Mouse (Mus musculus) Patski (cell line): ENCODE results near the gene Bglap2. TPM values are rescaled to one million over a fixed set of nuclear protein-coding genes. Genes with fewer than 3 reads are reported as not detected.
"Not testable (repeated sequence)": the region's sequence is repeated elsewhere in the genome, so short reads cannot be mapped to it uniquely, and the experiment has no call there.

ENCODE experiments used
- ATAC-seq: fragments of 100-300 bp; one replicate; pipeline ENCODE4 v1.8.0; 2021
- CTCF ChIA-PET: fragments of 350-600 bp; sonication (Branson Sonifier 250); formaldehyde crosslinking; loops from one replicate; lab custom pipeline; 2022; ENCODE audit warnings: inconsistent platforms; lab: Charles Lee
- POLR2A ChIA-PET: fragments of 350-600 bp; sonication (Branson Sonifier 250); formaldehyde crosslinking; loops from one replicate; lab custom pipeline; 2022; ENCODE audit warnings: antibody characterized with exemption, inconsistent platforms; lab: Charles Lee
- DNase-seq: peaks from one replicate; pipeline ENCODE4 v3.0.0-alpha.2; 2011; ENCODE audit warnings: low read depth, low spot score
- H3K27me3 ChIP-seq: fragments of 371-371 bp; one replicate; pipeline ENCODE4 v1.5.1; 2021
- CTCF ChIP-seq: fragments of 100-300 bp; IDR thresholded peaks from one replicate; pipeline ENCODE4 v1.5.1; 2021
- in situ Hi-C: fragments of 300-500 bp; cut with MboI; formaldehyde crosslinking; loops from 3 replicates; pipeline ENCODE4 v1.11.1; 2018; ENCODE audit warnings: low pct_unique_long_range_greater_than_20kb, mixed read lengths
- polyA plus RNA-seq: library from polyadenylated mRNA; unstranded; gene quantifications from one replicate; pipeline ENCODE4 v1.2.3, GENCODE M21; 2021

Gene Bglap2
- polyA plus RNA-seq, 1 experiment from 2014 or later: not detected

GRCm38 (mm10) chr3:88395742-88396141 lies 17.2 kb upstream of the Bglap2 start:
- no peak for DNase-seq
- in situ Hi-C loops: no loop called here
- ChIA-PET CTCF (interaction anchor here (1.2 to 3.3 kb wide), 2 partner anchors 11 to 71 kb away, joined by 4 to 15 read pairs; no protein-coding TSS in a partner anchor), POLR2A (no interaction called here)
- no peak for ATAC-seq
- no peaks in the 10 kb centered on the region for H3K27me3 ChIP-seq
- TF ChIP-seq CTCF: no peak

DNA sequence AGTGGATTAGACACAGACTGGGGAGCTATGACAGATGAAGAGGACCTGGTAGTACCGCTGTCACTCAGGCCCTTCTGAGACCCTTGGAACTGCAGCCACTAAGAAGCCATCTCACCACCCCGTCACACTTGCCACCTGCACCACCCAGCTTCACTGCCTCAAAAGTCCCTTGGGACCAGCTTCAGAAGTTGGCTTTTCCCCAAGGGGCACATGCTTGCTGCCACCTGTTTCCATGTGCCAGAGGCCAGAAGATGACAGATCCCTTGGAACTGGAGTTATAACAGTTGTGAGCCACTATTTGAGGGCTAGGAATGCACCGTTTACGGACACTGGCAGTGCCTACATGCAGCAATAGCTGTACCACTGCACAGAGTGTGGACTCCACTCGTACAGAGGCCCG lies 16.8 kb upstream of the Bglap2 start:
- no peaks in the 10 kb centered on the region for H3K27me3 ChIP-seq
- CTCF ChIA-PET: interaction anchor here (0.9 to 3.3 kb wide), 4 partner anchors 8 to 77 kb away, joined by 3 to 15 read pairs (median 4); no protein-coding TSS in a partner anchor
- ATAC-seq (no peak), DNase-seq (no peak)
- POLR2A ChIA-PET: no interaction called here
- TF ChIP-seq CTCF: no peak
- in situ Hi-C loops: no loop called here

DNA sequence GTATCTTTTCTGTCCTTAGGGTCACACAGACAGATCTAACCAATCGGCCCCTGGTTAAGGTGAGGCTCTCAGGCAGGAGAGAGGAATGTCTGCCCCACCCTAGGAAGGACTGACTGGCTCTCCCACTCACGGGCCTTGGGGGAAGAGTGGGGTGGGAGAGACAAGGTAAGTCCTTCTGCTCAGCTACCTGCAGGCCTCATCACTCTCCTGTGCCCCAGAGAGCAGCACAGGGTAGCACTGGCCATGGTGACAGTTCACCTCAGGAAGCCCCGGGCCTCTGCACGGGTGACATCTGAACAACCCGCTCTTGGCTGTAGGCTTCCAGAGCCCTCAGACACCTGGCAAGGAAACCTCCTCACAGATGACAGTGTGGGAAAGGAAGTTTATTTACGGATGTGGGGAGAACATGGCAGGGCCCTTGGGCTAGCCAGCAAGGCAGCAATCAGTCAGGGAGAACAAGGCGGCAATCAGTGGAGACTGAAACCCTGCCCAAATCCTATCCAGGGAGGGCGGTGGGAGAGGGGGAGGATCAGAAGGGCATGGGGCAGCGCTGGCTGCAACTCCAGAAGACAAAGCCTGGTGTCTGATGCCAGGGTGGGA lies 15.4 kb upstream of the Bglap2 start:
- ChIA-PET POLR2A (no interaction called here), CTCF (no interaction called here)
- no peak for DNase-seq
- ATAC-seq: no peak
- no peak for TF ChIP-seq CTCF
- in situ Hi-C loops: no loop called here
- no peaks in the 10 kb centered on the region for H3K27me3 ChIP-seq

DNA sequence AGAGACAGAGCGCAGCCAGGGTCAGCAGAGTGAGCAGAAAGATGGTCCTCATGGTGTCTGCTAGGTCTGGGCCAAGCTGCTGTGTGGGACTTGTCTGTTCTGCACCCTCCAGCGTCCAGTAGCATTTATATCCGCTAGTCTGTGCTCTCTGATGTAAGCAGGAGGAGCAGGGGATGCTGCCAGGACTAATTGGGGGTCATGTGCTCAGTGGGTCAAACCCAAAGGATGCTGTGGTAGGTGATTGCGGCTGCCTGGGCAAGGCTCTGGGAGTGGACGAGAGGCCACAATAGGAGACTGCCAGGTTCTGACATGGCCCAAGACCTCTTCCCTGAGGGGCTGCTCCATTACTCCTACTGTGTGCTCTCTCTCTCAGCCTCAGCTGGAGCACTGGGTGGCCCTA lies 5.9 kb upstream of the Bglap2 start, which contains the start of gene Bglap:
Gene Bglap, minus strand, starts transcription at position 101 of the 400 bp plus-strand sequence.
- ATAC-seq (no peak), DNase-seq (no peak)
- in situ Hi-C loops: no loop called here
- CTCF ChIA-PET: no interaction called here
- no peaks in the 10 kb centered on the region for H3K27me3 ChIP-seq
- POLR2A ChIA-PET: no interaction called here
- TF ChIP-seq CTCF: no peak

DNA sequence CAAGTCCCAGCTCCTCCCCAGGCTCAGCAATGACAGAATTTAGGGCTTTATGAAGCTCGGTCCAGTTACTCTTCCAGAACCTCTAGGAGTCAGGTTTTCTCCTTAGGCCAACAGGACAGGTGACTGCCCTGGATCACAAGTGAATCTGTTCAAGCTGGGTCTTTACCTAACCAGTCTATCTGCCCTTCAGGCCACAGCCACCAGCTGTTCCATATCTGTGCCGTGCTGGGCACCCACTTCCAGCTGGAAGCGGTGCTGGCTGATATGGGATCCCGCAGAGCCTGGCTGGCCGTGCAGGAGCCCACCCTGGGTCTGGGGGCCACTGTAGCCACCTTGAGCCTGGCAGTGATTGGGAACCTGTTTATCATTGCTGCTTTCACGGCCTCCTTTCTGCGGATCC lies 3.9 kb upstream of the Bglap2 start:
- DNase-seq, H3K27me3 ChIP-seq, POLR2A ChIA-PET, ATAC-seq, CTCF ChIA-PET, in situ Hi-C loops: not testable (repeated sequence)

DNA sequence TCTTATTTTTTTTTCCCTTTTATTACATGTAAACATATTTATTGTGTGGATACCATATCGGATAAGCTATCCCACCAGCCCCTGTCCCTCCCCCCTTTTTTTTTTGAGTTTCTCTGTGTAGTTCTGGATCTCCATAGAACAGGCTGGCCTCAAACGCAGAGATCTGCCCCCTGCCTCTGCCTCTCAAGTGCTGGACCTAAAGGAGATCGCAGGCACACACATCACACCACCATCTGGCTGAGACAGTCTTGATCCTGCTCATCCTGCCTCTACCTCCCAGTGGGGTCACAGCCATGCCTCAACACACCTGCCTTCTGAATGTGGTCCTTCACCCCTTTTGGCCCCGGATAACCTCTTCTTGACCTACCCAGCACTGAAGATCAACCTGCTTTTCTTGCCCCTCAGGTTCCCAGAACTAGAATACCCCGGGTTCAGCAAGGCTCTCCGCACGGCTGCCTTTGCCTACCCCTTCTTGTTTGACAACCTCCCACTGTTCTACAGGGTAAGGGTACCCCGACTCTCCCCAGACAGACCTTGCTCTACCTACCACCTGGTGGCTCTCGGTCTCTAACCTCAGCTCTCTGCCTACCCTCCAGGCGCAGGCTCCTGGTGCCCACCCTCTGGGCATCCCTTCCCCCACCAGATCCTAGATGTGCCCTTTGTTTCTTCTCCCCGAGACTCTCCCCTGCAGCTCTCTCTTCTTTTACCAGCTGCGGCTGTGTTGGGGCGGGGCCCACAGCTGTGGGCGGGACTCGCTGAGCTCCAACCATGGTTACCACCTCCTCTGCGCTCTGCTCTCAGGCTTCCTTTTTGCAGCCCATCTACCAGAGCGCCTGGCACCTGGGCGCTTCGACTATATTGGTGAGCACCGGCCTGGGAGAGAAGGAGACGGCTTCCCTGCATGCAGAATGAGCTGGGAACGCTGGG lies 3.2 kb upstream of the Bglap2 start:
- in situ Hi-C loops, DNase-seq, ATAC-seq, H3K27me3 ChIP-seq, POLR2A ChIA-PET, CTCF ChIA-PET: not testable (repeated sequence)

GRCm38 (mm10) chr3:88376644-88377043 lies 1.9 kb downstream of the Bglap2 start:
- CTCF ChIA-PET, POLR2A ChIA-PET, in situ Hi-C loops, DNase-seq, H3K27me3 ChIP-seq, ATAC-seq: not testable (repeated sequence)

DNA sequence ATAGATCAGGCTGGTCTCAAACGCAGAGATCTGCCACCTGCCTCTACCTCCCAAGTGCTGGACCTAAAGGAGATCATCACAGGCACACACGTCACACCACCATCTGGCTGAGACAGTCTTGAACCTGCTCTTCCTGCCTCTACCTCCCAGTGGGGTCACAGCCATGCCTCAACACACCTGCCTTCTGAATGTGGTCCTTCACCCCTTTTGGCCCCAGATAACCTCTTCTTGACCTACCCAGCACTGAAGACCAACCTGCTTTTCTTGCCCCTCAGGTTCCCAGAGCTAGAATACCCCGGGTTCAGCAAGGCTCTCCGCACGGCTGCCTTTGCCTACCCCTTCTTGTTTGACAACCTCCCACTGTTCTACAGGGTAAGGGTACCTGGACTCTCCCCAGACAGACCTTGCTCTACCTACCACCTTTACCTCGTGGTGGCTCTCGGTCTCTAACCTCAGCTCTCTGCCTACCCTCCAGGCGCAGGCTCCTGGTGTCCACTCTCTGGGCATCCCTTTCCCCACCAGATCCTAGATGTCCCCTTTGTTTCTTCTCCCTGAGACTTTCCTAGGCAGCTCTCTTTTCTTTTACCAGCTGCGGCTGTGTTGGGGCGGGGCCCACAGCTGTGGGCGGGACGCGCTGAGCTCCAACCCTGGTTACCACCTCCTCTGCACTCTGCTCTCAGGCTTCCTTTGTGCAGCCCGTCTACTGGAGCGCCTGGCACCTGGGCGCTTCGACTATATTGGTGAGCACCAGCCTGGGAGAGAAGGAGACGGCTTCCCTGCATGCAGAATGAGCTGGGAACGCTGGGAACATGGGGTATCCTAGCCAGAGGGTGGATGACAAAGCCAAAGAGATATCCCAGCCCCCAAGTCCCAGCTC lies 2.5 kb downstream of the Bglap2 start:
- POLR2A ChIA-PET, in situ Hi-C loops, CTCF ChIA-PET, H3K27me3 ChIP-seq, DNase-seq, ATAC-seq: not testable (repeated sequence)

DNA sequence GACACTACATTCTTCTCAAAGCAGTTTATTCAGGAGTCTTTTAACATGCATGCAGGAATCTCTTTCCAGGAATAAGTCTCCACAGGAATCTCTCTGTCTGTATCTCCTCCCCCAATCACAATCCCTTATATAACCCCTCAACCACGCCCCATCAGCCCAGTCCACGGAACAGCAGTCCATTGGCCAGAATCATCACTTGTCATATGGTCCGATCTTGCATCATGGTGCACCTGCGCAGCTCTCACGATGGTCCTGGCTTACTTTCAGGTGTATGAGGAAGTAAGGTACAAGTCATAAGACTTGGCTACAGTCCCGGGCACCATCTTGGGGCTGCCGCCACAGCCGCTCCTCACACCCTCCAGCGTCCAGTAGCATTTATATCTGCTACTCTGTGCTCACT lies 5.9 kb downstream of the Bglap2 start, which contains the start of gene Bglap3:
Gene Bglap3, minus strand, starts transcription at position 101 of the 400 bp plus-strand sequence.
- in situ Hi-C loops, CTCF ChIA-PET: not testable (repeated sequence)

DNA sequence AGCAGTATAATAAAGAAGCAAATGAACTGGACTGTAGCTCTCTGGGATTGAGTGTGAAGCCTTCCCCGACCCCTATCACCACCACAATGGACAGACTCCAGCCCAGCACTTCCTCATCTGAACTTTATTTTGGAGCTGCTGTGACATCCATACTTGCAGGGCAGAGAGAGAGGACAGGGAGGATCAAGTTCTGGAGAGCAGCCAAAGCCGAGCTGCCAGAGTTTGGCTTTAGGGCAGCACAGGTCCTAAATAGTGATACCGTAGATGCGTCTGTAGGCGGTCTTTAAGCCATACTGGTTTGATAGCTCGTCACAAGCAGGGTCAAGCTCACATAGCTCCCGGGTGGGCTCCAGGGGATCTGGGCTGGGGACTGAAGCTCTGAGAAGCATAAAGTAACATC lies 10.0 kb downstream of the Bglap2 start:
- POLR2A ChIA-PET, ATAC-seq, CTCF ChIA-PET, in situ Hi-C loops, H3K27me3 ChIP-seq, DNase-seq: not testable (repeated sequence)

More for the DNA sequence above, 5.9 kb downstream of the Bglap2 start, which contains the start of gene Bglap3:
- ATAC-seq, H3K27me3 ChIP-seq, POLR2A ChIA-PET, DNase-seq: not testable (repeated sequence)

DNA sequence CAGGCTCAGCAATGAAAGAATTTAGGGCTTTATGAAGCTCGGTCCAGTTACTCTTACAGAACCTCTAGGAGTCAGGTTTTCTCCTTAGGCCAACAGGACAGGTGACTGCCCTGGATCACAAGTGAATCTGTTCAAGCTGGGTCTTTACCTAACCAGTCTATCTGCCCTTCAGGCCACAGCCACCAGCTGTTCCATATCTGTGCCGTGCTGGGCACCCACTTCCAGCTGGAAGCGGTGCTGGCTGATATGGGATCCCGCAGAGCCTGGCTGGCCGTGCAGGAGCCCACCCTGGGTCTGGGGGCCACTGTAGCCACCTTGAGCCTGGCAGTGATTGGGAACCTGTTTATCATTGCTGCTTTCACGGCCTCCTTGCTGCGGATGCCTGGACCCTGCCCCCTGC lies 11.0 kb downstream of the Bglap2 start:
- ATAC-seq, POLR2A ChIA-PET: not testable (repeated sequence)

DNA sequence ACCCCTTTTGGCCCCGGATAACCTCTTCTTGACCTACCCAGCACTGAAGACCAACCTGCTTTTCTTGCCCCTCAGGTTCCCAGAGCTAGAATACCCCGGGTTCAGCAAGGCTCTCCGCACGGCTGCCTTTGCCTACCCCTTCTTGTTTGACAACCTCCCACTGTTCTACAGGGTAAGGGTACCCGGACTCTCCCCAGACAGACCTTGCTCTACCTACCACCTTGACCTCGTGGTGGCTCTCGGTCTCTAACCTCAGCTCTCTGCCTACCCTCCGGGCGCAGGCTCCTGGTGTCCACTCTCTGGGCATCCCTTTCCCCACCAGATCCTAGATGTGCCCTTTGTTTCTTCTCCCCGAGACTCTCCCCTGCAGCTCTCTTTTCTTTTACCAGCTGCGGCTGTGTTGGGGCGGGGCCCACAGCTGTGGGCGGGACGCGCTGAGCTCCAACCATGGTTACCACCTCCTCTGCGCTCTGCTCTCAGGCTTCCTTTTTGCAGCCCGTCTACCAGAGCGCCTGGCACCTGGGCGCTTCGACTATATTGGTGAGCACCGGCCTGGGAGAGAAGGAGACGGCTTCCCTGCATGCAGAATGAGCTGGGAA lies 11.6 kb downstream of the Bglap2 start:
- ATAC-seq: peak; percentile 20
- in situ Hi-C loops, DNase-seq, CTCF ChIA-PET, H3K27me3 ChIP-seq, POLR2A ChIA-PET: not testable (repeated sequence)

More for the DNA sequence above, 11.0 kb downstream of the Bglap2 start:
- H3K27me3 ChIP-seq, in situ Hi-C loops, CTCF ChIA-PET, DNase-seq: not testable (repeated sequence)
